In genomic region chr15:79774117-79775027, GRCm38 (mm10) we compare ENCODE assay signal across 8 mouse cellular contexts. TPM values are rescaled to one million over a fixed set of nuclear protein-coding genes. Genes with fewer than 3 reads are reported as not detected.
A peak's percentile ranks its signal among the peaks of the same experiment; 100 is the strongest.
DNase-seq lines count a peak whose midpoint lies in the region; ATAC-seq lines count a peak whose summit lies in the region.

No protein-coding gene starts in this region.

- H3K36me3 ChIP-seq in hindbrain, embryonic 15.5 days, result no peaks in the 10 kb centered on the region

- no peaks in the 10 kb centered on the region for H3K27me3 ChIP-seq in hindbrain, embryonic 15.5 days

- peak overlapping the region; percentile 89 for H3K4me3 ChIP-seq in hindbrain, embryonic 15.5 days

- no peaks in the 10 kb centered on the region for H3K9me3 ChIP-seq in hindbrain, embryonic 15.5 days

- whole genome bisulfite sequencing in hindbrain, embryonic 15.5 days, result under 1% methylated on average over 50 of the region's 50 CpGs

- peak overlapping the region; percentile 93 for H3K9ac ChIP-seq in hindbrain, embryonic 15.5 days

- DNase-seq in T-cell, adult 2 months (ENCODE audit: low spot score), result peak; percentile 97
- peak; percentile 92 to 94 for DNase-seq in cerebellum, postnatal 36 days
- DNase-seq in frontal cortex, postnatal 36 days (ENCODE audit: low spot score in 2 of 2), result peak; percentile 91 to 98
- peak; percentile 96 for DNase-seq in left cerebral cortex, adult 11 months (ENCODE audit: low spot score)
- peak; percentile 98 for DNase-seq in lung, postnatal 4 days
- peak; percentile 96 for DNase-seq in retina, postnatal 7 days (ENCODE audit: low read depth, low spot score)
- DNase-seq in urinary bladder, adult 2 months (ENCODE audit: low spot score), result peak; percentile 79

- H3K4me1 ChIP-seq in hindbrain, embryonic 15.5 days (replicated peaks), result peaks cover 40% of the 10 kb centered on the region

- peak overlapping the region; percentile 75 for H3K4me2 ChIP-seq in hindbrain, embryonic 15.5 days

- ATAC-seq in hindbrain, embryonic 15.5 days (ENCODE audit: low FRiP score, low read depth), result peak; percentile 99

- H3K27ac ChIP-seq in hindbrain, embryonic 15.5 days (replicated peaks), result peak overlapping the region; percentile 81

RNA-seq across cellular contexts. Expression of gene Dnal4, which starts 3.3 kb away (rescaled TPM):
- polyA plus RNA-seq in hindbrain, embryonic 15.5 days (2015; fragmentation: Nextera tagmentation; extraction: Ambion mirVana), result 68.7 and 69.6 TPM in 2 replicates
- 40.5 and 45.8 TPM in 2 replicates for polyA plus RNA-seq in urinary bladder, adult 2 months (2012; rRNA removed)

RNA-seq across cellular contexts. Expression of gene Nptxr, which starts 30.2 kb away (rescaled TPM):
- 49.9 and 61.3 TPM in 2 replicates for polyA plus RNA-seq in hindbrain, embryonic 15.5 days (2015; fragmentation: Nextera tagmentation; extraction: Ambion mirVana)
- polyA plus RNA-seq in urinary bladder, adult 2 months (2012; rRNA removed), result 1.9 and 4.4 TPM in 2 replicates

RNA-seq across cellular contexts. Expression of gene Sun2, which starts 32.0 kb away (rescaled TPM):
- polyA plus RNA-seq in hindbrain, embryonic 15.5 days (2015; fragmentation: Nextera tagmentation; extraction: Ambion mirVana), result 6.4 and 7.2 TPM in 2 replicates
- 57.9 and 83.3 TPM in 2 replicates for polyA plus RNA-seq in urinary bladder, adult 2 months (2012; rRNA removed)

RNA-seq across cellular contexts. Expression of gene Npcd, which starts 59.7 kb away (rescaled TPM):
- polyA plus RNA-seq in hindbrain, embryonic 15.5 days (2015; fragmentation: Nextera tagmentation; extraction: Ambion mirVana), result 0.44 TPM in 1 of 2 replicates, not detected in the other
- 0.47 and 0.87 TPM in 2 replicates for polyA plus RNA-seq in urinary bladder, adult 2 months (2012; rRNA removed)

Comparison
In these comparisons a context has a peak if more than half of its experiments do, and no peak if none do; other contexts are left out.
1. Peak in every context shown above with its lines: DNase-seq, ATAC-seq, H3K4me3 ChIP-seq and H3K27ac ChIP-seq.